Mouse (Mus musculus) hindbrain, embryonic 15.5 days (tissue): ENCODE results near the gene Hes3. TPM values are rescaled to one million over a fixed set of nuclear protein-coding genes. Genes with fewer than 3 reads are reported as not detected.

Experiments
- ATAC-seq: fragments of 200-750 bp; cut with Nextera tagmentation; 2 replicates; pipeline ENCODE4 v1.8.0; 2017; ENCODE audit warnings: low read depth, moderate number of reproducible peaks, moderate TSS enrichment; ENCODE audit not compliant: low FRiP score
- H3K27ac ChIP-seq: fragments of 300-500 bp; sonication (generic); replicated peaks from 2 replicates; pipeline ENCODE4 v1.5.1; 2015; ENCODE audit warnings: mild to moderate bottlenecking, inconsistent platforms
- H3K27me3 ChIP-seq: fragments of 300-500 bp; sonication (generic); 2 replicates; pipeline ENCODE4 v1.6.1; 2015; ENCODE audit warnings: control low read depth, inconsistent platforms
- H3K36me3 ChIP-seq: fragments of 300-500 bp; sonication (generic); 2 replicates; pipeline ENCODE4 v1.6.1; 2015; ENCODE audit warnings: control low read depth, inconsistent platforms
- H3K4me1 ChIP-seq: fragments of 300-500 bp; sonication (generic); replicated peaks from 2 replicates; pipeline ENCODE4 v1.6.1; 2015; ENCODE audit warnings: control low read depth, inconsistent platforms
- H3K4me2 ChIP-seq: fragments of 300-500 bp; sonication (generic); 2 replicates; pipeline ENCODE4 v1.6.1; 2015; ENCODE audit warnings: moderate library complexity, mild to moderate bottlenecking, inconsistent platforms
- H3K4me3 ChIP-seq: fragments of 300-500 bp; sonication (generic); 2 replicates; pipeline ENCODE4 v1.5.1; 2015; ENCODE audit warnings: mild to moderate bottlenecking, inconsistent platforms
- H3K9ac ChIP-seq: fragments of 300-500 bp; sonication (generic); 2 replicates; pipeline ENCODE4 v1.6.1; 2015; ENCODE audit warnings: inconsistent platforms
- H3K9me3 ChIP-seq: fragments of 300-500 bp; sonication (generic); 2 replicates; pipeline ENCODE4 v1.6.1; 2016; ENCODE audit warnings: control low read depth, inconsistent platforms
- WGBS: fragments of 180-500 bp; shearing (Covaris S2); methylation state at CpG from one replicate; pipeline ENCODE4 v1.1.7; 2015; 5-methylcytosine and 5-hydroxymethylcytosine counted together
- polyA plus RNA-seq: library from polyadenylated mRNA; unstranded; fragments of >200 nt; fragmentation: Nextera tagmentation; extraction: Ambion mirVana; gene quantifications from 2 replicates; pipeline ENCODE4 v1.2.1, GENCODE M21; 2015

Hes3 gene
- polyA plus RNA-seq, 1 experiment from 2014 or later: 0.47 TPM

- Histone ChIP-seq H3K36me3 (peaks cover 9% of the 10 kb centered on the region; the same call in 1 of the 2 replicates), H3K4me3 (no peak overlapping the region), H3K27ac (no peak overlapping the region), H3K9ac (no peak overlapping the region), H3K4me2 (no peak overlapping the region), H3K9me3 (no peaks in the 10 kb centered on the region), H3K27me3 (no peaks in the 10 kb centered on the region), H3K4me1 (peaks cover 41% of the 10 kb centered on the region)
- WGBS: 87% methylated on average over 9 of the region's 9 CpGs
- ATAC-seq: no peak
Observed at GRCm38 (mm10) chr4:152264867-152265568, 26.4 kb downstream of the Hes3 start.

GRCm38 (mm10) chr4:152264177-152264530 lies 27.3 kb downstream of the Hes3 start:
- WGBS: 48% methylated on average over 4 of the region's 4 CpGs
- Histone ChIP-seq H3K9me3 (no peaks in the 10 kb centered on the region), H3K4me1 (peaks cover 40% of the 10 kb centered on the region)

GRCm38 (mm10) chr4:152263512-152264176 lies 27.8 kb downstream of the Hes3 start:
- 27% methylated on average over 10 of the region's 10 CpGs for WGBS
- H3K27me3 ChIP-seq: no peaks in the 10 kb centered on the region
- H3K9me3 ChIP-seq: no peaks in the 10 kb centered on the region
- no peak overlapping the region for H3K4me2 ChIP-seq
- 0 out of 2 replicates have a peak, but pooled peaks have one; percentile 8 for ATAC-seq
- H3K4me1 ChIP-seq: peaks cover 36% of the 10 kb centered on the region
- no peak overlapping the region for H3K27ac ChIP-seq
- H3K36me3 ChIP-seq: peaks cover 12% of the 10 kb centered on the region
- H3K9ac ChIP-seq: no peak overlapping the region
- no peak overlapping the region for H3K4me3 ChIP-seq

More at GRCm38 (mm10) chr4:152264177-152264530, 27.3 kb downstream of the Hes3 start:
- Histone ChIP-seq H3K4me3 (no peak overlapping the region), H3K9ac (no peak overlapping the region), H3K27me3 (no peaks in the 10 kb centered on the region), H3K36me3 (peaks cover 12% of the 10 kb centered on the region), H3K4me2 (no peak overlapping the region), H3K27ac (no peak overlapping the region)
- no peak for ATAC-seq

GRCm38 (mm10) chr4:152263089-152263488 lies 28.4 kb downstream of the Hes3 start:
- no peaks in the 10 kb centered on the region for H3K9me3 ChIP-seq
- no peak for ATAC-seq
- peaks cover 12% of the 10 kb centered on the region for H3K36me3 ChIP-seq
- 67% methylated on average over 9 of the region's 9 CpGs for WGBS
- H3K4me1 ChIP-seq: peaks cover 35% of the 10 kb centered on the region
- H3K27ac ChIP-seq: no peak overlapping the region
- H3K27me3 ChIP-seq: no peaks in the 10 kb centered on the region
- H3K4me2 ChIP-seq: no peak overlapping the region
- no peak overlapping the region for H3K4me3 ChIP-seq
- no peak overlapping the region for H3K9ac ChIP-seq

GRCm38 (mm10) chr4:152262187-152262586 lies 29.3 kb downstream of the Hes3 start:
- H3K9ac ChIP-seq: no peak overlapping the region
- ATAC-seq: no peak
- no peak overlapping the region for H3K27ac ChIP-seq
- H3K4me1 ChIP-seq: peaks cover 29% of the 10 kb centered on the region
- no peaks in the 10 kb centered on the region for H3K27me3 ChIP-seq
- 70% methylated on average over 9 of the region's 9 CpGs for WGBS
- no peak overlapping the region for H3K4me2 ChIP-seq
- no peak overlapping the region for H3K4me3 ChIP-seq
- no peaks in the 10 kb centered on the region for H3K9me3 ChIP-seq
- peaks cover 12% of the 10 kb centered on the region for H3K36me3 ChIP-seq

- Histone ChIP-seq H3K9me3 (no peaks in the 10 kb centered on the region), H3K36me3 (peaks cover 12% of the 10 kb centered on the region), H3K4me1 (peaks cover 26% of the 10 kb centered on the region), H3K27me3 (no peaks in the 10 kb centered on the region), H3K4me2 (no peak overlapping the region), H3K27ac (no peak overlapping the region), H3K4me3 (no peak overlapping the region), H3K9ac (no peak overlapping the region)
- ATAC-seq: no peak
- WGBS: 92% methylated on average over 8 of the region's 8 CpGs
Observed at GRCm38 (mm10) chr4:152260451-152260850, 31.0 kb downstream of the Hes3 start.

GRCm38 (mm10) chr4:152257070-152257469 lies 34.4 kb downstream of the Hes3 start:
- no peak for ATAC-seq
- Histone ChIP-seq H3K4me3 (no peak overlapping the region), H3K4me2 (no peak overlapping the region), H3K4me1 (peaks cover 11% of the 10 kb centered on the region; the same call in 1 of the 2 replicates), H3K27ac (0 out of 2 replicates have a peak overlapping the region, but pooled peaks have one; percentile 8), H3K9me3 (no peaks in the 10 kb centered on the region), H3K9ac (no peak overlapping the region), H3K27me3 (no peaks in the 10 kb centered on the region), H3K36me3 (peaks cover 9% of the 10 kb centered on the region)
- 34% methylated on average over 6 of the region's 6 CpGs for WGBS

GRCm38 (mm10) chr4:152253183-152253759 lies 38.2 kb downstream of the Hes3 start:
- Histone ChIP-seq H3K9ac (no peak overlapping the region), H3K9me3 (no peaks in the 10 kb centered on the region), H3K4me2 (no peak overlapping the region), H3K27ac (no peak overlapping the region), H3K4me3 (no peak overlapping the region), H3K4me1 (0 out of 2 replicates have a peak, but pooled peaks cover 9% of the 10 kb centered on the region), H3K36me3 (no peaks in the 10 kb centered on the region), H3K27me3 (no peaks in the 10 kb centered on the region)
- WGBS: 75% methylated on average over 9 of the region's 9 CpGs
- ATAC-seq: no peak

- ATAC-seq: no peak
- Histone ChIP-seq H3K4me2 (no peak overlapping the region), H3K9me3 (no peaks in the 10 kb centered on the region), H3K27me3 (no peaks in the 10 kb centered on the region), H3K4me3 (no peak overlapping the region), H3K9ac (no peak overlapping the region), H3K36me3 (no peaks in the 10 kb centered on the region), H3K4me1 (peaks cover 11% of the 10 kb centered on the region), H3K27ac (no peak overlapping the region)
- WGBS: 93% methylated on average over 6 of the region's 6 CpGs
Observed at GRCm38 (mm10) chr4:152250615-152251014, 40.8 kb downstream of the Hes3 start.

GRCm38 (mm10) chr4:152247195-152247594 lies 44.3 kb downstream of the Hes3 start:
- Histone ChIP-seq H3K9ac (no peak overlapping the region), H3K27ac (no peak overlapping the region), H3K4me1 (peaks cover 18% of the 10 kb centered on the region), H3K4me3 (no peak overlapping the region), H3K9me3 (no peaks in the 10 kb centered on the region), H3K36me3 (no peaks in the 10 kb centered on the region), H3K27me3 (no peaks in the 10 kb centered on the region), H3K4me2 (no peak overlapping the region)
- ATAC-seq: no peak
- 82% methylated on average over 3 of the region's 3 CpGs for WGBS

- 65% methylated on average over 6 of the region's 6 CpGs for WGBS
Observed at GRCm38 (mm10) chr4:152246011-152246410, 45.5 kb downstream of the Hes3 start.

More at GRCm38 (mm10) chr4:152246011-152246410, 45.5 kb downstream of the Hes3 start:
- Histone ChIP-seq H3K27me3 (no peaks in the 10 kb centered on the region), H3K36me3 (no peaks in the 10 kb centered on the region), H3K4me3 (no peak overlapping the region), H3K9me3 (no peaks in the 10 kb centered on the region), H3K4me2 (no peak overlapping the region), H3K9ac (no peak overlapping the region), H3K27ac (no peak overlapping the region), H3K4me1 (peaks cover 18% of the 10 kb centered on the region)
- no peak for ATAC-seq
